Mouse (Mus musculus): ENCODE measurements around the gene Palm. TPM values are rescaled to one million over a fixed set of nuclear protein-coding genes. Genes with fewer than 3 reads are reported as not detected.

The Palm gene
- polyA plus RNA-seq, 1 experiment from 2014 or later, result 214 TPM

DNA sequence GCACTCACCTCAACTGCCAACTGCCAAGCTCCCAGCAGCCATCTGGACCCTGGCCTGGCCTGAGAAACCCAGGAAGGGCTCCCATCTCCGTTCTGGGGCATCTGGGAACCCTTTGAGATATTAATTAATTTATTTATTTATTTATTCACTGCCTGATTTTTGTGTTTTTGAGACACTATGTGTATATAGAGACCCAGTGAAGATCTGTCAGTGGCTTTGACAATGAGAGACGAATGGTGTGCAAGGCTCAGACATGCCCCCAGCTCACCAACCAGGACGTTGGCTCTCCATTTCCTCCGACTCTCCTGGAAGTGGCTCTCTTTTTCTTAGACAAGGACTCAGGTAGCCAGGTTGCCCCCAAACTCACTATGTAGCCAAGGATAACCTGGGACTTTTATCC lies 2.5 kb upstream of the Palm start, which contains the start of gene Prss57:
Gene Prss57 (minus strand): TSS at position 101 of the 400 bp plus-strand sequence.
- Histone ChIP-seq H3K9ac (no peak within 1 kb of the TSS), H3K4me1 (peaks cover 15% of the 10 kb centered on the region), H3K27me3 (peaks cover 5% of the 10 kb centered on the region; the same call in 1 of the 2 replicates), H3K9me3 (replicated peaks) (no peaks in the 10 kb centered on the region), H3K4me3 (no peak within 1 kb of the TSS), H3K36me3 (ENCODE audit: poor library complexity, severe bottlenecking) (0 out of 2 replicates have a peak, but pooled peaks cover 2% of the 10 kb centered on the region), H3K27ac (no peak within 1 kb of the TSS), H3K4me2 (no peak within 1 kb of the TSS)
- WGBS, result 85% methylated on average over 4 of the region's 4 CpGs
- ATAC-seq, result no peak

DNA sequence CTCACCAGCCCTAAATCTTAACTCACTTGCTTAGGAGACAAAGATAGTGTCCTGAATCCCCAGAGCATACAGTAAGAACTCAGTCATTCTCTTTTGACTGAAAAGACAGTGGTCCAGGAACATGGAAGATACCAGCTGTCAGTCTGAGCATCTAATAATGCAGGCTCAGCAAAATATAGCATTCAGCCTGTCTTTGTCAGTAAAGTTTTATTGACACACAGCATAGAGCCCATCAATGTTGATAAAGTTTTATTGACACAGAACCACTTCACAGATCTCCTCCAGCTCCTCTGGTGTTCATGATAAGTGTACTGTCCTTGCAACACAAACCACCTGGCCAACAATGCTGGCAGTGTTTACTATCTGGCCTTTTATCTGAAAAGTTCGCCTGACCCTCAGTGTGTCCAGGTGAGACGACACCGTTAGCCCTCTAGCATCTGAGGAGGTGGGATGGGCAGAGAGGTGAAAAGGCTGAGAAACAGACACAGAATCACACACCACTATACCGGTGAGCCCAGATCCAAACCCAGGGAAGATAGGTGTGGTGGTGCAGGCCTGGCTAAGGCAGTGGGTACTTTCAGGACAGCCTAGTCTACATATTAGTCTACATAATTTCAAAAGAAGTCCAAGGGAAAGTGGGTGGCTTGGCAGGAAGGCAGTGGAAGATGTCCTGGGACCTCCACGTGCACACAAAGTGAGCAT lies 882 bp upstream of the Palm start:
- WGBS, result 88% methylated on average over 5 of the region's 5 CpGs
- Histone ChIP-seq H3K36me3 (ENCODE audit: poor library complexity, severe bottlenecking) (peaks cover 5% of the 10 kb centered on the region; the same call in 1 of the 2 replicates), H3K27ac (no peak overlapping the region), H3K27me3 (peaks cover 5% of the 10 kb centered on the region; the same call in 1 of the 2 replicates), H3K4me3 (0 out of 2 replicates have a peak overlapping the region, but pooled peaks have one; percentile 94), H3K4me1 (peaks cover 31% of the 10 kb centered on the region), H3K9me3 (replicated peaks) (no peaks in the 10 kb centered on the region), H3K9ac (no peak overlapping the region), H3K4me2 (0 out of 2 replicates have a peak overlapping the region, but pooled peaks have one; percentile 94)
- no peak for ATAC-seq

DNA sequence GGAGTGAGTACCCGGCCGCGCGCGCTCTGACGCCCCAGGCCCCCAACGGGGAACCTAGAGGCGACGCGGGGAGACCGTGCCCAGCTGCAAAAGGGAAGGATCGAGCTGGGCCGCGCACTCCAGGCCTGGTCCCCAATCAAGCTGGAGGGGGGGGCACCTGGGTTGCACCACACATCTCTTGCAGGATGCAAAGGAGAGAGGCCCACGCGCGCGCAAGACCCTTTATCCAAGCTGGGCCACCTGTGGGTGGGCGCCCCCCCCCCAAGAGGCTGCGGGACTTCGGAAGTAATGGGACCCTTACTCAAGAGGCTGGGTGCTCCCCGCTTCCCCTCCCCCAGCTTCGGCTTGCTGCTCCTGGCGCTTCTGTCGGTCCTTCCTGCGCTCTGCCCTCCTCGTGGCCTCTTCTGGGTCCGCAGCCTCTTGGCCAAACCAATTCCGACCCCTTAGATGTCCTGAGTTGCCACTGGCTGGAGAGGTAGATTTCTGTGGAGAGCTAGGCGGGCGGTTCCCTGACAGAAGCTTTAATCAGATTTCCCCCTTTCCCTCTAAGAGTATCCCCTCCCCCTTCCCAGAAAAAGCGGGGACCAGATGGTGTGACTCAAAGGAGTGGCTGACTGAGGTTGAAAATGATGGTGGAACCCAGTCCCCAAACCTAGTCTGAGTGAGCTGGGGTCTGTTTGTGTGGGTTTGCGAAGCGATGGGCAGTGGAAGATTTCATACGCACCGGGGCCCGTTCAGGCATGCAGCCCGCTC lies 542 bp downstream of the Palm start:
- peaks cover 5% of the 10 kb centered on the region; the same call in 1 of the 2 replicates for H3K27me3 ChIP-seq
- H3K4me2 ChIP-seq, result peak overlapping the region; percentile 94
- no peaks in the 10 kb centered on the region for H3K9me3 ChIP-seq (replicated peaks)
- H3K4me1 ChIP-seq, result peaks cover 40% of the 10 kb centered on the region
- peak overlapping the region; percentile 99 for H3K9ac ChIP-seq
- 1% methylated on average over 32 of the region's 38 CpGs for WGBS
- ATAC-seq, result peak; percentile 67
- H3K27ac ChIP-seq, result peak overlapping the region; percentile 94
- peak overlapping the region; percentile 94 for H3K4me3 ChIP-seq
- peaks cover 5% of the 10 kb centered on the region; the same call in 1 of the 2 replicates for H3K36me3 ChIP-seq (ENCODE audit: poor library complexity, severe bottlenecking)

DNA sequence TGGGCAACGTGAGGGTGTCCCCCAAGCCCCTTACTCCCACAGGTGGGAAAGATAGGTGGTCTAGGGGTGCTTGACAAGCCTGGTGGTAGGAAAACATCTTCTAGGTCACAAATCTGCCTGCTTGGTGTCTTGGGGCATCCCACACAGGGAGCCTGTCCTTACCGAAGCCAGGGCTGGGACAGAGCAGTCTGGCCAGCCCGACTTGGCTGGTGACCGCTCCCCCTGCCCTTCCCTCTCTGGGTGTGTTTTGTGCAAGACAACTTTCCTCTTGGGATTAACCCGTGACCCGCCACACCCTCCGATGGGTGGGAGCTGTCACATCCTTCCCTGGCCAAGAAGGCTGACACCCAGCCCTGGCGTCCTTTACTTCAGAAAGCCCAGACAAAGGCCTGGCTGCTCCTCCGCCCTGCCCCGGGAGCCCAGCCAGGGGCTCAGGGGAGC lies 1.1 kb downstream of the Palm start:
- Histone ChIP-seq H3K36me3 (ENCODE audit: poor library complexity, severe bottlenecking) (peaks cover 10% of the 10 kb centered on the region), H3K9me3 (replicated peaks) (no peaks in the 10 kb centered on the region), H3K4me2 (peak overlapping the region; percentile 94), H3K4me3 (peak overlapping the region; percentile 94), H3K9ac (peak overlapping the region; percentile 99), H3K27me3 (peaks cover 4% of the 10 kb centered on the region; the same call in 1 of the 2 replicates), H3K4me1 (peaks cover 42% of the 10 kb centered on the region), H3K27ac (peak overlapping the region; percentile 94)
- WGBS, result 2% methylated on average over 10 of the region's 10 CpGs
- peak; percentile 45; the same call in 1 of the 2 replicates for ATAC-seq

DNA sequence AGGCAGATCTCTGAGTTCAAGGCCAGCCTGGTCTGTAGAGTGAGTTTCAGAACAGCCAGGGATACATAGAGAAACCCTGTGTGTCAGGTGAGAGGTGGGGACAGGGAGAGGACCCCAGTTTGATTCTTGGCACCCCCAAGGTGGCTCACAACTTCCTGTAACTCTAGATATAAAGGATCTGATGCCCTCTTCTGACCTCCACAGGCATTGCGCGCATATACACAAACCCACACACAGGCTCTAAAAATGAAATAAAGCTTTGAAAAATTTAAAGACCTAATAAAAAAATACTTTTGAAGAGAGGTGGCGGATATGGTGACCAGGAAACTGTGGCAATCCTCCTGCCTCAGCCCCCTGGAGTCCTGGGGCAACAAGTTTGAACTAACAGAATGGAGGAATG lies 2.5 kb downstream of the Palm start:
- H3K9ac ChIP-seq, result no peak overlapping the region
- no peaks in the 10 kb centered on the region for H3K9me3 ChIP-seq (replicated peaks)
- peaks cover 52% of the 10 kb centered on the region for H3K4me1 ChIP-seq
- no peak overlapping the region for H3K4me2 ChIP-seq
- H3K27ac ChIP-seq, result no peak overlapping the region
- no peak for ATAC-seq
- no peak overlapping the region for H3K4me3 ChIP-seq
- peaks cover 21% of the 10 kb centered on the region for H3K36me3 ChIP-seq (ENCODE audit: poor library complexity, severe bottlenecking)
- WGBS, result 96% methylated on average over 3 of the region's 3 CpGs
- no peaks in the 10 kb centered on the region for H3K27me3 ChIP-seq

DNA sequence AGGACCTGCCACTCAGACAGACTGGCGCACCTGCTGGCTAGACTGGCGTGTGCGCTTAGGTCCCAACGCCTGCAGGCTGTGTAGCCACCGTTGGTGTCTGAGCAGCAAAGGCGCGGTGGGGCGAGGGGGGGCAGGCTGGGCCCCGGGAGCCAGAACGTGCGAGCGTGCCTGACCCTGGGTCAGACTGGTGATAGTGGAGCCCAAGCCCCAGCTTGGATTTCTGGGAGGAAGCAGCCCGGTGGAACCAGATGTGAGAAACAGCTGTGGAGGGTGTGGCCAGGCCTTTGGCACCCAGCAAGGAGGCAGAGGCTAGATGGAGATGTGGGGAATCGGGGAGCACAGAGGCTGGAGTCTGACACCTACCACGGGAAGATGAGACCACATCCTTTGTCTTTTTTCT lies 4.0 kb downstream of the Palm start:
- no peak for ATAC-seq
- H3K4me2 ChIP-seq, result peak overlapping the region; percentile 38
- H3K36me3 ChIP-seq (ENCODE audit: poor library complexity, severe bottlenecking), result peaks cover 21% of the 10 kb centered on the region
- no peaks in the 10 kb centered on the region for H3K9me3 ChIP-seq (replicated peaks)
- H3K4me1 ChIP-seq, result peaks cover 66% of the 10 kb centered on the region
- no peaks in the 10 kb centered on the region for H3K27me3 ChIP-seq
- WGBS, result 60% methylated on average over 15 of the region's 15 CpGs
- peak overlapping the region; percentile 27; the same call in 1 of the 2 replicates for H3K9ac ChIP-seq
- peak overlapping the region; percentile 52; the same call in 1 of the 2 replicates for H3K27ac ChIP-seq
- H3K4me3 ChIP-seq, result no peak overlapping the region

DNA sequence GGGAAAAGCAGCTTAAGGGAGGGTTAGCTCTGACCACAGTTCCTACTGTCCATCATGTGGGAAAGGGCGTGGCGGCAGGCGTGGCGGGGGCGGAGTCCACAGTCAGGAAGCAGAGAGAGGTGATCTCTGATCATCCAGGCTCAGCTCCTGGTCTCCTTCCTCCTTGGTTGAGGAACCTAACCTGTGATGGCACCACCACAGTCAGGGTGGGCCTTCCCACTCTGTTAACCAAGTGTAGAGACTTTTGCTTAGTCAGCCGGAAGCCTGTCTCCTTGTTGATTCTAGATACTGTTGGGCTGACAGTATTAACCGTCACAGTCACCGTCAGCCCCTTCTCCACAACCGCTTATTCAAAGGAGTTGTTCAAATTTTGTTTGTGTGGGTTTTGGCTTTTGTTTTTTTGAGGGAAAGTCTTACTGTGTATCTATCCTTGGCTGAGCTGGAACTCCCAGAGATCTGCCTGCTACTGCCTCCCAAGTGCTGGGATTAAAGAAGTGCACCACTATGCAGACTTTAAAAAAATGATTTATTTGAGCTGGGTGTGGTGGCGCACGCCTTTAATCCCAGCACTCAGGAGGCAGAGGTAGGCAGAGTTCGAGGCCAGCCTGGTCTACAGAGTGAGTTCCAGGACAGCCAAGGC lies 5.0 kb downstream of the Palm start:
- 93% methylated on average over 12 of the region's 12 CpGs for WGBS
- H3K27ac ChIP-seq, result no peak overlapping the region
- no peak overlapping the region for H3K4me2 ChIP-seq
- H3K9ac ChIP-seq, result no peak overlapping the region
- H3K4me1 ChIP-seq, result peaks cover 77% of the 10 kb centered on the region
- no peaks in the 10 kb centered on the region for H3K27me3 ChIP-seq
- H3K9me3 ChIP-seq (replicated peaks), result no peaks in the 10 kb centered on the region
- ATAC-seq, result no peak
- H3K36me3 ChIP-seq (ENCODE audit: poor library complexity, severe bottlenecking), result peaks cover 21% of the 10 kb centered on the region
- H3K4me3 ChIP-seq, result no peak overlapping the region

DNA sequence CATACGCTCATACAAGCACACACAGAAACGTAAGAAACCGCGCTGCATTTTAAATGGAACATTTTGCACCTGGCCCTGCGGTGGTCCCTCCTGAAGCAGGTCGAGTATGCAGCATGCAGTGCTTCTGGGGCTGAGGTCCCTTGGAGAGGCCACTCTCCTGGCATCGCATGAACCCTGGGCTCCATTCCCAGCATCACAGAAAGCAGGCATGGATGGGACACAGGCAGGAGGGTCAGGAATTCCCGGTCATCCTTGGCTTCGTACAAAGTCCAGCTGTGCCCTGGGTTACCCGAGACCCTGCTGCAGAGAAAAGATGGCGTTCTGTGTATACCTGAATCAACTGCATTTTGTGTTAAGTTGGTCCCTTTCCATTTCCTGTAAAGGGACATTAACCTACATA lies 7.1 kb downstream of the Palm start:
- Histone ChIP-seq H3K9ac (0 out of 2 replicates have a peak overlapping the region, but pooled peaks have one; percentile 16), H3K9me3 (replicated peaks) (no peaks in the 10 kb centered on the region), H3K4me3 (no peak overlapping the region), H3K4me1 (peaks cover 85% of the 10 kb centered on the region), H3K36me3 (ENCODE audit: poor library complexity, severe bottlenecking) (peaks cover 21% of the 10 kb centered on the region), H3K27me3 (no peaks in the 10 kb centered on the region), H3K4me2 (no peak overlapping the region), H3K27ac (peak overlapping the region; percentile 21; the same call in 1 of the 2 replicates)
- WGBS, result 86% methylated on average over 11 of the region's 11 CpGs
- ATAC-seq, result no peak

DNA sequence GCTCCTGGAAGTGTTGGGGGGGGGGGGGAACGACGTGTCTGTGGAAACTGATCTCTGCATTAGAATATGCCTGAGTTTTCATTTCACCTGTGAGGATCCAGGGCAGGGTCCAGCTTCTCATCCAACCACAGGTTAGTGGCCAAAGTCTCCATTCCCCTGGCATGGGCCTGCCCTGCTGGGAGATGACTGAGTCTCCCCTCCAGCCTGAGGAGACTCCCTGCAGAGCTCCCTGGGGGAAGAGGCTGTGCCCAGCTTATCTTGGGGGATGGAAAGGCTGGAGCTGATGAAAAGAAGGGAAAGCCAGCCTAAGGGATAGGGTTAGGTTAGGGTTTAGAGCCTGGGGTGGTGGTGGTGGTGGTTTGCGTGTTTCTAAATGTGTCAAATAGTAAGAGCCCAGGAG lies 8.5 kb downstream of the Palm start:
- no peaks in the 10 kb centered on the region for H3K9me3 ChIP-seq (replicated peaks)
- peak overlapping the region; percentile 73; the same call in 1 of the 2 replicates for H3K4me2 ChIP-seq
- no peak for ATAC-seq
- H3K9ac ChIP-seq, result 0 out of 2 replicates have a peak overlapping the region, but pooled peaks have one; percentile 35
- H3K36me3 ChIP-seq (ENCODE audit: poor library complexity, severe bottlenecking), result peaks cover 21% of the 10 kb centered on the region
- H3K27me3 ChIP-seq, result no peaks in the 10 kb centered on the region
- peak overlapping the region; percentile 95 for H3K27ac ChIP-seq
- peaks cover 83% of the 10 kb centered on the region for H3K4me1 ChIP-seq
- no peak overlapping the region for H3K4me3 ChIP-seq
- 31% methylated on average over 2 of the region's 3 CpGs for WGBS

DNA sequence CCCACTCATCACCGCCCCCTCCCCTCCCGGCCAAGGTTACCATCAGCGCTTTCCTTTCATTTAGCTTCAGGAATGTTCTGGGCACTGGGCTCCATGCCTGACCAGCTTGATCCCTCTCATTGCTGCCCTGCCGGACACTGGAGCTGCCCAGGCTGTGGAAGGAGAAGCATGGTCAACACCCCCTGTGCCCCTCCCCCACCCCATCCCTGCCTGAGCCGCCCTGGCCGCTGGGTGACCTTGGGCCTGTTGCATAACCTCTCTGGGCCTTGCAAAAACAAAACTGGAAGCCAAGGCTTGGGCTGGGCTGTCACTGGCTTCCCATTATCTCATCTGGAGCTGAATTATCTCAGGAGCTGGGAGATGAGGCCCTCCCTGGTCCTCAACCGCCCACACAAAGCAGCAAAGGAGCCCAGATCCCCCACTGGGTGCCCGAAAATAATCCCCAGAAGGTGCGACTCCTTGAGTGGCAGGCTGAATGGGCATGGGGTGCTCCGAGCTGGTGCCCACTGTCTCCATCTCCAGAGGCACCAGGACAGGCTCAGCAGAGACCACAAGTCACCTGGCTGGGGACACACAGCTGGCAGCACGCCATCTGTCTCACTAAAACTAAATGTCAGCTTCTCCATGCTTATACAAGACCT lies 9.1 kb downstream of the Palm start:
- Histone ChIP-seq H3K4me3 (no peak overlapping the region), H3K4me1 (peaks cover 78% of the 10 kb centered on the region), H3K27ac (peak overlapping the region; percentile 95), H3K4me2 (peak overlapping the region; percentile 73), H3K36me3 (ENCODE audit: poor library complexity, severe bottlenecking) (peaks cover 27% of the 10 kb centered on the region), H3K9me3 (replicated peaks) (no peaks in the 10 kb centered on the region), H3K9ac (peak overlapping the region; percentile 35; the same call in 1 of the 2 replicates), H3K27me3 (no peaks in the 10 kb centered on the region)
- 28% methylated on average over 11 of the region's 11 CpGs for WGBS
- no peak for ATAC-seq

DNA sequence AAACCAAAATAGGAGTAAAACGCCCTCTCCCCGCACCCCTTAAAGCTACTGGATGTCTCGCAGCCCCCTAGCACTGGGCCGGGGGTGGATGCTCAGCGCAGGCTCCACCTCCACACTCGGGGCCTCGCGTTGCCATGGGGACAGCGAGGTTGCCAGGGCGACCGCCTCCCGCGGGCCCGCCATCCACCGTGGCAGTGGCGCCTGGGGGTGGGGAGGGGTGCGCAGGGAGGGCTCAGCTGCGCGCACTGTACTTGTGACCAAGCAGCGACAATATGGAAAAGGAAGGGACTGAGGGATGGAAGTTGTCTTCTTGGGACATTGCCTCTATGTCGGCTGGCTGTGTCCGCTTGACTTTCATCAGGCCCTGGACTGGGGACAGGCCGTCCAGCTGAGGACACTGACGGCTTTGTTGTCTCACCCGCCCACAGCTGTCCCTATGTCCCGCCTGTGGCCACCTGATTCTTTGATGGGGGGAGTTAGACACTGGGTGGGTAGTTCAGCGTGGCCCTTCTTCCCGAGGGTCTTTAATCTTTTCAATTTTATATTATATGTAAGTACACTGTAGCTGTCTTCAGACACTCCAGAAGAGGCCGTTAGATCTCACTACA lies 10.4 kb downstream of the Palm start:
- Histone ChIP-seq H3K36me3 (ENCODE audit: poor library complexity, severe bottlenecking) (peaks cover 41% of the 10 kb centered on the region), H3K27me3 (no peaks in the 10 kb centered on the region), H3K4me2 (peak overlapping the region; percentile 73), H3K4me3 (peak overlapping the region; percentile 34), H3K4me1 (peaks cover 73% of the 10 kb centered on the region), H3K9ac (peak overlapping the region; percentile 55), H3K9me3 (replicated peaks) (no peaks in the 10 kb centered on the region), H3K27ac (peak overlapping the region; percentile 95)
- WGBS, result 4% methylated on average over 29 of the region's 29 CpGs
- ATAC-seq, result peak; percentile 98

All from forebrain, embryonic 13.5 days (tissue).